Mouse (Mus musculus): ENCODE results near the gene Mxd3. TPM values are rescaled to one million over a fixed set of nuclear protein-coding genes. Genes with fewer than 3 reads are reported as not detected.

Gene Mxd3
- polyA plus RNA-seq, 1 experiment from 2014 or later: 15.1 TPM

DNA sequence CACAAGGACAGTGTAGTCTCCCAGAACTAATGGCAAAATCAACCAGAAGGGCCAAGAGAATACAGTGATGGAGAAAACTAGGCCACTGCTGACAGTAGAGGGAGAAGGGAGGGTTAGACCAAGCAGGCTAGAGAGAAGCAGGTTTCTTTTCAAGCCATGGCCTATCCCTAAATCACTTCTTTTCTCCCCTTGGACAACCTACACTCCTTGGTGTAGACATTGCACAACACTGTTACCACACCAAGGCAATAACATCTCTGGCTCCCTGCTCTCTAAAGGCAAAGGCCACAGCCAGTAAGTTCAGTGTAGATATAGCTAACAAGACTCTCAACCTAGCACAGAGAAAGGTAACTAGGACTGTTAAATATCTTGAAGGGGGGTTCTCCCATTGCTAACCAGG, 31.5 kb upstream of the Mxd3 start:
- DNase-seq (ENCODE audit: low spot score) (no peak), ATAC-seq (replicated peaks; ENCODE audit: low FRiP score, low read depth) (no peak)
- H3K9me3 ChIP-seq (replicated peaks; ENCODE audit: low read length): no peaks in the 10 kb centered on the region
- no peaks in the 10 kb centered on the region for H3K27me3 ChIP-seq (ENCODE audit: insufficient read depth, low read length)
- peak overlapping the region; percentile 95 for H3K4me3 ChIP-seq (replicated peaks; ENCODE audit: low read depth, low read length)
- no peak overlapping the region for H3K9ac ChIP-seq (ENCODE audit: low read depth, low read length)
- H3K27ac ChIP-seq: no peak overlapping the region
- no peak for TF ChIP-seq CTCF (IDR thresholded peaks at IDR 0.05; ENCODE audit: low read depth)
- H3K36me3 ChIP-seq (ENCODE audit: insufficient read depth, low read length): peaks cover 23% of the 10 kb centered on the region; the same call in 1 of the 2 replicates
- peaks cover 10% of the 10 kb centered on the region; the same call in 1 of the 2 replicates for H3K4me1 ChIP-seq (replicated peaks; ENCODE audit: insufficient read depth, low read length)
- H3K4me2 ChIP-seq (ENCODE audit: low read length): peak overlapping the region; percentile 90

DNA sequence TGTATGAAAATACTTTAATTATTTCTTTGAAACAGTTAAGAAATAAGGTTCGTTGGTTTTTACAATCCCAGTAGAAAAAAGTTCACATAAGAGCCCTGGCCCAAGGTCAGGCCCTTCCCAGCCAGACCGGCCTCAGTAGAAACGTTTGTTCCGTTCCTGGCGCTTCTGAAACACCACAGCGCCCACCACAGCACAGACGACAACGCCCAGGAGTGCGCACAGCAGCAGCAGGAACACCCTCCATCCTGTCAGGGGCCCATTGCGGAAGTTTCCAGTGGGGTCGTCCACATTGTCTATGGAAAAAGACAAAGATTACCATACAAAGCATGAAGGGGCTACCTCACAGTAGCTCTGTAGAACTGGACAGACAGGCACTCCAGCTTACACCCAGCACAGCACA, 17.1 kb upstream of the Mxd3 start:
- no peaks in the 10 kb centered on the region for H3K9me3 ChIP-seq (replicated peaks; ENCODE audit: low read length)
- H3K36me3 ChIP-seq (ENCODE audit: insufficient read depth, low read length): peaks cover 63% of the 10 kb centered on the region
- no peak overlapping the region for H3K4me3 ChIP-seq (replicated peaks; ENCODE audit: low read depth, low read length)
- TF ChIP-seq CTCF (IDR thresholded peaks at IDR 0.05; ENCODE audit: low read depth): no peak
- WGBS: 75% methylated on average over 11 of the region's 11 CpGs
- DNase-seq (ENCODE audit: low spot score) (no peak), ATAC-seq (replicated peaks; ENCODE audit: low FRiP score, low read depth) (no peak)
- H3K27ac ChIP-seq: no peak overlapping the region
- H3K4me2 ChIP-seq (ENCODE audit: low read length): no peak overlapping the region
- no peaks in the 10 kb centered on the region for H3K27me3 ChIP-seq (ENCODE audit: insufficient read depth, low read length)
- H3K4me1 ChIP-seq (replicated peaks; ENCODE audit: insufficient read depth, low read length): no peaks in the 10 kb centered on the region
- no peak overlapping the region for H3K9ac ChIP-seq (ENCODE audit: low read depth, low read length)

DNA sequence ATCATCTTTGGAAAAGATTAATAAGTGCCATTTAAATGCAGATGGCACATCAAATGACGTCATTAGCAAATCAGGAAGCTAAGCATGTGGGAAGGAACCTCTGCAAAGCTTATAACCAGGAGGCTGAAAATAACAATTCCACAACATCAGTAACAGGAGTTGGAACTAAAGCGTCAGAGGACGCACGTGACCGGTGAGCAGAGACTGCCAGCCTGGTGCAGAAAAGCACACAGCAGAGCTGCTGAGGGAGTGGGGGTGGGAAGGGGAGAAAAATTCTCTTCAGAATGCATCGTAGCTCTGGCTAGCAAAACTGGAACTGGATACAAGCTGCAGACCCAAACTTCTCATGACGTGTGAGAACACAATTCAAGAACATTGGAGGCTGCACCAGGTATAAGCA, 14.7 kb upstream of the Mxd3 start:
- Histone ChIP-seq H3K9me3 (replicated peaks; ENCODE audit: low read length) (no peaks in the 10 kb centered on the region), H3K4me1 (replicated peaks; ENCODE audit: insufficient read depth, low read length) (no peaks in the 10 kb centered on the region), H3K9ac (ENCODE audit: low read depth, low read length) (no peak overlapping the region), H3K4me2 (ENCODE audit: low read length) (no peak overlapping the region), H3K27ac (no peak overlapping the region), H3K27me3 (ENCODE audit: insufficient read depth, low read length) (no peaks in the 10 kb centered on the region), H3K4me3 (replicated peaks; ENCODE audit: low read depth, low read length) (no peak overlapping the region), H3K36me3 (ENCODE audit: insufficient read depth, low read length) (peaks cover 42% of the 10 kb centered on the region)
- 91% methylated on average over 7 of the region's 7 CpGs for WGBS
- DNase-seq (ENCODE audit: low spot score) (no peak), ATAC-seq (replicated peaks; ENCODE audit: low FRiP score, low read depth) (no peak)
- TF ChIP-seq CTCF (IDR thresholded peaks at IDR 0.05; ENCODE audit: low read depth): no peak

DNA sequence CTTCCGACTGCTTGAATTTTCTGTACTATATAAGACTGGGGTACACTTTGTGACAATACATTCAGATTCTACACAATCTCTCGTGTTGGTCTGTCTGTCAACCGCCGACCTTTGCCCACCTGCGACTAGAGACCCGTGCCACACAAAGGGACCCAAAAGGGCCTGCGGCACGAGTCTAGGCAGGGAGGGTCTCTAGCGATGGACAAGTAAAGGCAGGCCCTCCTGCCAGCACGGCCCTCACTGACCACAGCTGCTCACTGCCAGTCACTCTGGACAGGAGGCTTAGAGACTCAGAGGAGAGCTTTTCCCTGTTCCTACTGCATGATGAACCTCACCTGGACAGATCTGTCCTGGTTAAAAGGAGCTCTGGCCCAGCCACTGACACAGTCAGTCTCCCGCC, 12.8 kb upstream of the Mxd3 start:
- Histone ChIP-seq H3K36me3 (ENCODE audit: insufficient read depth, low read length) (peaks cover 26% of the 10 kb centered on the region), H3K4me2 (ENCODE audit: low read length) (no peak overlapping the region), H3K27ac (no peak overlapping the region), H3K9me3 (replicated peaks; ENCODE audit: low read length) (no peaks in the 10 kb centered on the region), H3K4me3 (replicated peaks; ENCODE audit: low read depth, low read length) (no peak overlapping the region), H3K9ac (ENCODE audit: low read depth, low read length) (no peak overlapping the region), H3K27me3 (ENCODE audit: insufficient read depth, low read length) (no peaks in the 10 kb centered on the region), H3K4me1 (replicated peaks; ENCODE audit: insufficient read depth, low read length) (no peaks in the 10 kb centered on the region)
- DNase-seq (ENCODE audit: low spot score) (no peak), ATAC-seq (replicated peaks; ENCODE audit: low FRiP score, low read depth) (no peak)
- TF ChIP-seq CTCF (IDR thresholded peaks at IDR 0.05; ENCODE audit: low read depth): no peak
- WGBS: 39% methylated on average over 11 of the region's 11 CpGs

DNA sequence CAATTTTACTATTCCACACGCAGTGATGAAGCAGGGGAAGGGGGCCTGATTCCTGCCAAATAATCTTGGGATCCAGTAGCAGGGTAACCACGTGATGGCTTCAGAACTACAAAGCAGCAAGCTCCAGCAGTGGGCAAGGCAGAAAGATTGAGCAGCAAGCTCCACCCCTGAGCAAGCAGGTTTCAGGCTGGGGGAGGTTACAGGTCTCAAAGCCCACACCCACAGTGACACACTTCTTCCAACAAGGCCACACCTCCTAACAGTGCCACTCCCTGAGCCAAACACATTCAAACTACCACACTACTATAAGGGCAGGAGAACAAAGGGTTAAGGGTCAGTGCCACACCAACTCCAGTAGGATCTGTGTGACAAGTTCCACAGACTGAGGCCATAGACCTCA, 9.6 kb upstream of the Mxd3 start:
- Histone ChIP-seq H3K9me3 (replicated peaks; ENCODE audit: low read length) (no peaks in the 10 kb centered on the region), H3K36me3 (ENCODE audit: insufficient read depth, low read length) (no peaks in the 10 kb centered on the region; the same call in 1 of the 2 replicates), H3K9ac (ENCODE audit: low read depth, low read length) (no peak overlapping the region), H3K27me3 (ENCODE audit: insufficient read depth, low read length) (no peaks in the 10 kb centered on the region), H3K4me1 (replicated peaks; ENCODE audit: insufficient read depth, low read length) (no peaks in the 10 kb centered on the region), H3K4me3 (replicated peaks; ENCODE audit: low read depth, low read length) (no peak overlapping the region), H3K4me2 (ENCODE audit: low read length) (no peak overlapping the region), H3K27ac (no peak overlapping the region)
- ATAC-seq (replicated peaks; ENCODE audit: low FRiP score, low read depth) (peak; percentile 33; the same call in 1 of the 2 replicates), DNase-seq (ENCODE audit: low spot score) (no peak)
- TF ChIP-seq CTCF (IDR thresholded peaks at IDR 0.05; ENCODE audit: low read depth): no peak
- WGBS: 31% methylated on average over 2 of the region's 2 CpGs

DNA sequence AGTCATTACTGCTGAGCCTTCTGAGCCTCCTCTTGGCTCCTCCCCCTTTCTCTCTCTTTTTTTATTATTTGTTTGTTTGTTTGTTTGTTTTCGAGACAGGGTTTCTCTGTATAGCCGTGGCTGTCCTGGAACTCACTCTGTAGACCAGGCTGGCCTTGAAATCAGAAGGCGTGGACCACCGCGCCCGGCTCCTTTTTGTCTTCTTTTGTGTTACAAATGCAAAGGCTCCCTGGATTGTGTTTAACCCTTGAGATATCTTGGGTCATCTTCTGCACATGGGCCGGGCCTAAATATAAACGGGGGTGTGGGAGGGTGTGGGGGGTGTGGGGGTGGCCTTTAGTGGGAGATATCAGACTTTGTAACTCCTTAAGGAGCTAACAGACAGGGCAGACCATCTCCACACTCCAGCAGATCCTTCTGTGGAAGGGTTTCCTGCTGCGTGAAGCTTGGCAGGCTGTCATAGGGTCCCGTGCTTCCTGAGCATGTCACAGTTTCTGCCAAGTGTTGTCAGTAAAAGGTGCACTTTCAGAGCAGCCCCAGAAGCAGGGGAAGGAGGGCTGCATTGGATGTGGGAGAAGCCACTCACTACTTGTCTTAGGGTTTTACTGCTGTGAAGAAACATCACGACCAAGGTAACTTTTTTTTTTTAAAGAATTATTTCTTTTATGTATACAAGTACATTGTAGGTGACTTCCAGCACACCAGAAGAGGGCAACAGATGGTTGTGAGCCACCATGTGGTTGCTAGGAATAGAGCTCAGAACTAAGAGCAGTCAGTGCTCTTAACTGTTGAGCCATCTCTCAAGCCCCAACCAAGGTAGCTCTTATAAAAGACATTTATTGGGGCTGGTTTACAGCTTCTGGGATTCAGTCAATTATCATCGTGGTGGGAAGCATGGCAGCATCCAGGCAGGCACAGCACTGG, 8.8 kb upstream of the Mxd3 start:
- no peak for TF ChIP-seq CTCF (IDR thresholded peaks at IDR 0.05; ENCODE audit: low read depth)
- WGBS: 57% methylated on average over 12 of the region's 12 CpGs
- DNase-seq (ENCODE audit: low spot score): no peak
- ATAC-seq (replicated peaks; ENCODE audit: low FRiP score, low read depth): no peak
- H3K9ac ChIP-seq (ENCODE audit: low read depth, low read length): no peak overlapping the region
- no peak overlapping the region for H3K4me3 ChIP-seq (replicated peaks; ENCODE audit: low read depth, low read length)
- no peaks in the 10 kb centered on the region for H3K4me1 ChIP-seq (replicated peaks; ENCODE audit: insufficient read depth, low read length)
- H3K27ac ChIP-seq: no peak overlapping the region
- no peak overlapping the region for H3K4me2 ChIP-seq (ENCODE audit: low read length)
- H3K27me3 ChIP-seq (ENCODE audit: insufficient read depth, low read length): no peaks in the 10 kb centered on the region
- no peaks in the 10 kb centered on the region for H3K36me3 ChIP-seq (ENCODE audit: insufficient read depth, low read length)
- no peaks in the 10 kb centered on the region for H3K9me3 ChIP-seq (replicated peaks; ENCODE audit: low read length)
